Mouse (Mus musculus): ENCODE data around the gene Stpg2.

DNA sequence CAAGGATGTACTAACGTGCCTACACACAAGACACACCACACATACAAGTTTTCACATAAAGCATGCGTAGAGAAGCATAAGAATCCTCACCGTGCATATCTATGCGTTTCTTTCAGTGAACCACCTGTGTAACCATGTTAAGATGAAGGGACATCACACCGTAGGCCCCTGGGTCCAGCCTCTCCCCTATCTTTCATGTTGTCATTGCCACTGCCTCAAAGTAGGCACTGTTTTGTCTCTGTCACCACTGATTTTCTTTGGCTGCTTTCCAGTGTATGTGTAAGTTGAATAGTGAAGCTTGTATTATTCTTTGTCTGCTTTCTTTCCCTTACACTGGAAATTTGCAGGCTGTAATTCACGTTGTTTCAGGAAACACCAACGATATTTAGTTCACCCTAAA is 236.7 kb downstream of the Stpg2 start:
- TF ChIP-seq CTCF (IDR thresholded peaks at IDR 0.05; ENCODE audit: control insufficient read depth, insufficient read depth, insufficient replicate concordance, low read depth, low read length): no peak
- TF ChIP-seq POLR2A (IDR thresholded peaks at IDR 0.05; ENCODE audit: control insufficient read depth, low read depth, low read length): no peak
